Mouse (Mus musculus) spleen, adult 12 weeks (tissue): ENCODE measurements around the gene C130079G13Rik.
"Not testable (repeated sequence)": the region's sequence is repeated elsewhere in the genome, so short reads cannot be mapped to it uniquely, and the experiment has no call there.

Source experiments
- DNase-seq: peaks from one replicate; pipeline ENCODE4 v3.0.0; 2022; ENCODE audit warnings: low spot score

C130079G13Rik gene

GRCm38 (mm10) chr3:59924914-59925313 is at the start of gene C130079G13Rik:
Gene C130079G13Rik, plus strand, starts transcription at chr3:59925214.
- no peak for DNase-seq

DNA sequence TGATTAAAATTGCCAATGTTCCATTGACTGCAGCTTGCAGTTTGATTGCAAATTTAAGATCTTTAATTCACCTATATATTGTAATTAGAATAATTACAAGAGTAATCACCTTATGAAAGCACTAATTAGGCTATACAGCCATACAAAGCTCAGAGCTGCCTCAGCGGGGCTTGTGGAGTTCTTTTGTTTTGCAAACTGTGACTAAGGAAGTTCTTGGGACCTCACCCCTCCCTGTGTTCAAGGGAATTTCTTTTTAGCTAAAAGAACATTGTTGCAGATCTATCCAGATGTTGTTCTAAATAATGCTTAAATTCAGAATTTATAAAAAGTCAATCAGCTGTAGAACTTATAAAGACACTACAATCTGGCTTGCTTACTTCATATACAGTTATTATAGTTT is 47.4 kb upstream of the C130079G13Rik start:
- DNase-seq: not testable (repeated sequence)

DNA sequence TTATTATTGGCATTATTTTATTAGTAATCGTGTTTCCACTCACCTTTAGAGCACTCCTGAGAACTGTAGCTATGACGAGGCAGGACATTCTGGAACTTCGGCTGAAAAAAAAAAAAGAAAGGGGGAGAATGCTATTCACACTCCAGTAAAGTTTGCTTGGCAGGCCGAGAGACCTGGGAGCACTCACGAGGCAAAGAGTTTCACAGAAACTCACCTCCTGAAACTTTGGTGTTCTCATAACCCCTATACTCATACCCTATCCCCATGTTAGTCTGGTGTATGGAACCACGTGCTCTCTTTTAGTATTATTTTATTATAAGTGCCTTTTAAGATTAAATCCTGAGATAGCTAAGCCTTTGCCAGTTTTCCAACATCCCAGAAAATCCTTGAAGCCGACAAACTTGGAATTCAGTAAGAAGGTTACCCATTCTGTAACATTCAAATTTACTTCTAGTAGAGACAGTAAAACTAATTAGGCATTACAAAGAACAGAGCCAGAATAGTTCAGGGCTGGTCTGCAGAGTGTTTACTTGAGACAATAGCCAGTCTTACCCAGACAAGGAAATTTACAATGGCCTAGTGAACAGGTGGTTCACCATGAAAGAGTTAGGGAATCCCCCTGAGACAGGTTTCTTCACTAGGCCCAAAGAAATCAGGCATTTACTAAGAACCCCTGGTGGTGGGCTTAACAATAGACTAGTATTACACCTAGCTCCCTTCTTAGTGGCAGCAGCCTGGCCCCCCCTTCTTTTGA is 45.0 kb upstream of the C130079G13Rik start:
- not testable (repeated sequence) for DNase-seq

DNA sequence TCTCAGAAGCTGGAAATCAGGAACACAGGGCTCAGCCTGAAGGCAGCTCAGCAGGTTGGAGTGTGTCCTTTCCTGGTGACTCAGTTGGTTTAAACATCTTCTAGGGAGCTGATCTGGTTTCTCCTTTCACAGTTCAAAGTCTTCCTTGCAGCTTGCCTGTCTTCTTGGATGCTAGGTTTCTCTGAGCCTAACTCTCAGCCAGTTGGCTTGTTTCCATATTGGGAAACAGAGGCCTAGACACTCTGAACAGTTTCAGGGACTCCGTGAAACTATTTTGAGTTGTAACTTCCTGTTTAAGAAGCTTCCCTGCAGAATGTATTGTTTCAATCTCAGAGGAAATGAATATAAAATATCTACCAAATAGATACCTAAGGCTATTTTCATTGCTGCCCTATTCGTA is 31.7 kb upstream of the C130079G13Rik start:
- DNase-seq: no peak

DNA sequence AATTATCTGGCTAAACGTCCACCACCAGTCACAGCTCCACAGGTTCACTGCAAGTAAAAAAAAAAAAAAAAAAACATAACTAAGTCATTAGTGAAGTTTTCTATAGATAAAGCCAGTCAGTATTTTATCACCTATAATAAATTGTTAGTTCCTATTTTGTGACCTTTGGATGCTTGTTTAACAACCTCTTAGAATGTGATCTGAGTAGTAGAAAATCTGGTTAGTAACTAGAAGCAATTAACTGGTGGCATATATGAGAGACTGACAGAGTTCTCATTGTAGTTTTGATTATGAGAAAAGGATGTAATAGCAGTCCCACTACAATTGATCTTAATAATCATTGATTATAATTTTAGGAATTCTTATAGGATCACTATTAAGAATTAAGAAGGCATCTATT is 9.6 kb downstream of the C130079G13Rik start:
- no peak for DNase-seq

- no peak for DNase-seq
Observed at GRCm38 (mm10) chr3:59947294-59947950, 22.4 kb downstream of the C130079G13Rik start.

- DNase-seq: no peak
Observed at GRCm38 (mm10) chr3:59970891-59971290, 45.9 kb downstream of the C130079G13Rik start.

DNA sequence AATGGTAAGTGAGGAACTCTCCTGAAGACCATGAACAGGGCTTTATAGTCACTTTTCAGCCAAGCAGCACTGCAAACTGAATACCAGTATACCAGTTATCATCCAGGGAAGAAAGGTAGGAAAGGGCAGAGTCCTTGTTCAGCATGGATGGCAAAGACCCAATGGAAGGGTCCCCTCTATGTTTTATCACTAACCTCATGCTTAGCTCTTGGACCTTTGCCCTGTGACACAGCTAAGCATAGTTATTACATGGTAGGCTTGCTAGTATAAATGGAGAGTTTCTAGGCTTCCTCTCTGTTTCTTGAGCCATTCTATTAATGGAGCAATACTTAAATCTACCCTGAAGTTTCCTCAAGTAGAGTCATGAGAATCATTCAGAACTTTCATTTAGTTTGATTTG is 49.6 kb downstream of the C130079G13Rik start:
- DNase-seq: no peak
